Mouse (Mus musculus): ENCODE measurements around the gene Gm21969. TPM values are rescaled to one million over a fixed set of nuclear protein-coding genes. Genes with fewer than 3 reads are reported as not detected.

The Gm21969 gene
- not detected for total RNA-seq (2021)

GRCm38 (mm10) chr4:139602357-139603244, at the start of gene Gm21969:
TSS of gene Gm21969 (plus strand) at chr4:139603186.
- intact Hi-C loops (cut with DNase I): no loop called here
- DNase-seq (ENCODE audit: low spot score in 2 of 2): peak; percentile 53 to 57

GRCm38 (mm10) chr4:139555235-139555634, 47.8 kb upstream of the Gm21969 start:
- intact Hi-C loops (cut with DNase I): no loop called here
- DNase-seq (ENCODE audit: low spot score in 2 of 2): no peak

GRCm38 (mm10) chr4:139555951-139556350, 47.0 kb upstream of the Gm21969 start:
- no peak for DNase-seq (ENCODE audit: low spot score in 2 of 2)
- intact Hi-C loops (cut with DNase I): no loop called here

- DNase-seq (ENCODE audit: low spot score in 2 of 2): peak in 1 of 2 experiments; percentile 45
- intact Hi-C loops (cut with DNase I): no loop called here
These were observed 34.6 kb upstream of the Gm21969 start for GRCm38 (mm10) chr4:139568361-139568760.

GRCm38 (mm10) chr4:139570756-139571155, 32.2 kb upstream of the Gm21969 start:
- DNase-seq (ENCODE audit: low spot score in 2 of 2): no peak
- intact Hi-C loops (cut with DNase I): loop anchor here (5.0 kb wide), 1 partner anchor 78 kb away; no protein-coding TSS in a partner anchor

GRCm38 (mm10) chr4:139572928-139573512, 30.0 kb upstream of the Gm21969 start:
- no peak for DNase-seq (ENCODE audit: low spot score in 2 of 2)
- intact Hi-C loops (cut with DNase I): loop anchor here (5.0 kb wide), 1 partner anchor 81 kb away; no protein-coding TSS in a partner anchor

- peak; percentile 96 to 99 for DNase-seq (ENCODE audit: low spot score in 2 of 2)
- intact Hi-C loops (cut with DNase I): loop anchor here (2.0 to 5.0 kb wide), 3 partner anchors 35 to 103 kb away; no protein-coding TSS in a partner anchor
These were observed 28.7 kb upstream of the Gm21969 start for GRCm38 (mm10) chr4:139574156-139574798.

- DNase-seq (ENCODE audit: low spot score in 2 of 2): peak; percentile 60 to 64
- intact Hi-C loops (cut with DNase I): loop anchor here (2.0 to 5.0 kb wide), 3 partner anchors 34 to 104 kb away; no protein-coding TSS in a partner anchor
These were observed 27.9 kb upstream of the Gm21969 start for GRCm38 (mm10) chr4:139574799-139575672.

GRCm38 (mm10) chr4:139575673-139576003, 27.3 kb upstream of the Gm21969 start:
- intact Hi-C loops (cut with DNase I): loop anchor here (2.0 kb wide), 2 partner anchors 33 to 105 kb away; no protein-coding TSS in a partner anchor

GRCm38 (mm10) chr4:139576251-139576880, 26.6 kb upstream of the Gm21969 start:
- intact Hi-C loops (cut with DNase I): no loop called here
- no peak for DNase-seq (ENCODE audit: low spot score in 2 of 2)

More at GRCm38 (mm10) chr4:139575673-139576003, 27.3 kb upstream of the Gm21969 start:
- DNase-seq (ENCODE audit: low spot score in 2 of 2): no peak

- DNase-seq (ENCODE audit: low spot score in 2 of 2): no peak
- intact Hi-C loops (cut with DNase I): no loop called here
These were observed 26.0 kb upstream of the Gm21969 start for GRCm38 (mm10) chr4:139577006-139577405.

- intact Hi-C loops (cut with DNase I): loop anchor here (2.0 kb wide), 1 partner anchor 18 kb away; no protein-coding TSS in a partner anchor
These were observed 24.6 kb upstream of the Gm21969 start for GRCm38 (mm10) chr4:139578389-139578788.

GRCm38 (mm10) chr4:139579003-139579402, 24.0 kb upstream of the Gm21969 start:
- no peak for DNase-seq (ENCODE audit: low spot score in 2 of 2)

More at GRCm38 (mm10) chr4:139578389-139578788, 24.6 kb upstream of the Gm21969 start:
- no peak for DNase-seq (ENCODE audit: low spot score in 2 of 2)

GRCm38 (mm10) chr4:139579466-139579865, 23.5 kb upstream of the Gm21969 start:
- intact Hi-C loops (cut with DNase I): loop anchor here (2.0 kb wide), 1 partner anchor 17 kb away; no protein-coding TSS in a partner anchor
- no peak for DNase-seq (ENCODE audit: low spot score in 2 of 2)

More at GRCm38 (mm10) chr4:139579003-139579402, 24.0 kb upstream of the Gm21969 start:
- intact Hi-C loops (cut with DNase I): loop anchor here (2.0 kb wide), 1 partner anchor 18 kb away; no protein-coding TSS in a partner anchor

GRCm38 (mm10) chr4:139580663-139581336, 22.2 kb upstream of the Gm21969 start:
- DNase-seq (ENCODE audit: low spot score in 2 of 2): no peak
- intact Hi-C loops (cut with DNase I): no loop called here

- DNase-seq (ENCODE audit: low spot score in 2 of 2): no peak
- intact Hi-C loops (cut with DNase I): no loop called here
These were observed 21.4 kb upstream of the Gm21969 start for GRCm38 (mm10) chr4:139581427-139582051.

- intact Hi-C loops (cut with DNase I): no loop called here
- DNase-seq (ENCODE audit: low spot score in 2 of 2): no peak
These were observed 20.6 kb upstream of the Gm21969 start for GRCm38 (mm10) chr4:139582346-139582745.

All from left cerebral cortex, postnatal 25 days (tissue).